Mouse (Mus musculus) kidney, postnatal 14 days (tissue): ENCODE measurements around the gene Arhgdia.
A peak's percentile ranks its signal among the peaks of the same experiment; 100 is the strongest.

Experiments used
- DNase-seq: peaks from one replicate; pipeline ENCODE4 v3.0.0; 2022; ENCODE audit warnings: mixed read lengths

The Arhgdia gene

GRCm38 (mm10) chr11:120581490-120582267, at the start of gene Arhgdia:
Arhgdia (minus strand) TSS chr11:120581624.
- DNase-seq, result peak; percentile 94

GRCm38 (mm10) chr11:120630401-120630871, 49.0 kb upstream of the Arhgdia start:
- DNase-seq, result peak; percentile 86

- peak; percentile 67 for DNase-seq
Measured at GRCm38 (mm10) chr11:120629911-120630310, 48.5 kb upstream of the Arhgdia start.

- peak; percentile 53 for DNase-seq
Measured at GRCm38 (mm10) chr11:120629341-120629730, 47.9 kb upstream of the Arhgdia start.

GRCm38 (mm10) chr11:120628601-120629340, 47.3 kb upstream of the Arhgdia start:
- DNase-seq, result peak; percentile 6

- peak; percentile 20 for DNase-seq
Measured at GRCm38 (mm10) chr11:120627468-120628300, 46.3 kb upstream of the Arhgdia start.

- no peak for DNase-seq
Measured at GRCm38 (mm10) chr11:120626785-120627467, 45.5 kb upstream of the Arhgdia start.

- DNase-seq, result peak; percentile 5
Measured at GRCm38 (mm10) chr11:120625152-120625775, 43.8 kb upstream of the Arhgdia start, which contains the start of gene Sirt7. Sirt7 (minus strand) TSS chr11:120625240.

- DNase-seq, result peak; percentile 92
Measured at GRCm38 (mm10) chr11:120624680-120625111, 43.3 kb upstream of the Arhgdia start.

- DNase-seq, result peak; percentile 84
Measured at GRCm38 (mm10) chr11:120623961-120624679, 42.7 kb upstream of the Arhgdia start.

- no peak for DNase-seq
Measured at GRCm38 (mm10) chr11:120622805-120623204, 41.4 kb upstream of the Arhgdia start.

GRCm38 (mm10) chr11:120620195-120620594, 38.8 kb upstream of the Arhgdia start:
- DNase-seq, result no peak

- no peak for DNase-seq
Measured at GRCm38 (mm10) chr11:120618619-120619535, 37.5 kb upstream of the Arhgdia start.

- DNase-seq, result peak; percentile 96
Measured at GRCm38 (mm10) chr11:120617519-120618112, 36.2 kb upstream of the Arhgdia start, which contains the start of gene Pcyt2. Pcyt2 (minus strand) TSS chr11:120617936.

- peak; percentile 75 for DNase-seq
Measured at GRCm38 (mm10) chr11:120616617-120617294, 35.3 kb upstream of the Arhgdia start.

GRCm38 (mm10) chr11:120615606-120616203, 34.3 kb upstream of the Arhgdia start:
- no peak for DNase-seq

GRCm38 (mm10) chr11:120615167-120615566, 33.7 kb upstream of the Arhgdia start:
- DNase-seq, result no peak

GRCm38 (mm10) chr11:120613976-120614375, 32.6 kb upstream of the Arhgdia start:
- no peak for DNase-seq
